Mouse (Mus musculus) E14TG2a.4 (cell line): ENCODE data around the gene Alkbh4.
"Not testable (repeated sequence)": the region's sequence is repeated elsewhere in the genome, so short reads cannot be mapped to it uniquely, and the experiment has no call there.

ENCODE experiments used
- H3K27me3 ChIP-seq: 2 replicates; pipeline ENCODE4 v1.6.1; 2014; ENCODE audit warnings: low read length, control low read depth; ENCODE audit not compliant: insufficient read depth
- H3K36me3 ChIP-seq: 2 replicates; pipeline ENCODE4 v1.6.1; 2014; ENCODE audit warnings: low read length, control low read depth; ENCODE audit not compliant: insufficient read depth
- H3K4me1 ChIP-seq: replicated peaks from 2 replicates; pipeline ENCODE4 v1.6.1; 2014; ENCODE audit warnings: low read depth, low read length, control low read depth
- H3K4me3 ChIP-seq: replicated peaks from 2 replicates; pipeline ENCODE4 v1.5.1; 2014; ENCODE audit warnings: mild to moderate bottlenecking, low read length
- H3K9me3 ChIP-seq: 2 replicates; pipeline ENCODE4 v1.6.1; 2014; ENCODE audit warnings: low read length, control low read depth
- CTCF ChIP-seq: conservative IDR thresholded peaks from 2 replicates; pipeline ENCODE4 v1.5.1; 2014; ENCODE audit warnings: low read length
- NANOG ChIP-seq: IDR thresholded peaks from 2 replicates; pipeline ENCODE4 v1.6.1; 2014; ENCODE audit warnings: borderline replicate concordance, low read length, mixed read lengths
- POU5F1 ChIP-seq: IDR thresholded peaks from 2 replicates; pipeline ENCODE4 v1.6.1; 2014; ENCODE audit warnings: low read length, borderline replicate concordance

Alkbh4 gene

GRCm38 (mm10) chr5:136102099-136102820, 33.7 kb upstream of the Alkbh4 start:
- H3K4me3 ChIP-seq: peak overlapping the region; percentile 79
- peak; percentile 92 for TF ChIP-seq NANOG
- TF ChIP-seq POU5F1: no peak
- peak; percentile 83 for TF ChIP-seq CTCF
- no peaks in the 10 kb centered on the region for H3K9me3 ChIP-seq
- H3K36me3 ChIP-seq: peaks cover 38% of the 10 kb centered on the region
- peaks cover 78% of the 10 kb centered on the region for H3K4me1 ChIP-seq
- no peaks in the 10 kb centered on the region for H3K27me3 ChIP-seq

- TF ChIP-seq CTCF (peak; percentile 99), NANOG (no peak)
- peaks cover 79% of the 10 kb centered on the region for H3K4me1 ChIP-seq
- H3K9me3 ChIP-seq: no peaks in the 10 kb centered on the region
- H3K4me3 ChIP-seq: 0 out of 2 replicates have a peak overlapping the region, but pooled peaks have one; percentile 11
- H3K27me3 ChIP-seq: no peaks in the 10 kb centered on the region
- H3K36me3 ChIP-seq: peaks cover 53% of the 10 kb centered on the region
Measured at GRCm38 (mm10) chr5:136104511-136104910, 31.4 kb upstream of the Alkbh4 start.

GRCm38 (mm10) chr5:136108486-136108885, 27.5 kb upstream of the Alkbh4 start:
- no peaks in the 10 kb centered on the region for H3K27me3 ChIP-seq
- TF ChIP-seq NANOG (no peak), CTCF (no peak), POU5F1 (no peak)
- H3K4me1 ChIP-seq: peaks cover 65% of the 10 kb centered on the region
- no peaks in the 10 kb centered on the region for H3K9me3 ChIP-seq
- H3K36me3 ChIP-seq: peaks cover 68% of the 10 kb centered on the region
- H3K4me3 ChIP-seq: no peak overlapping the region

GRCm38 (mm10) chr5:136109042-136109441, 26.9 kb upstream of the Alkbh4 start:
- H3K27me3 ChIP-seq: no peaks in the 10 kb centered on the region
- H3K4me1 ChIP-seq: peaks cover 64% of the 10 kb centered on the region
- no peak for TF ChIP-seq POU5F1
- H3K36me3 ChIP-seq: peaks cover 65% of the 10 kb centered on the region
- no peaks in the 10 kb centered on the region for H3K9me3 ChIP-seq
- 0 out of 2 replicates have a peak overlapping the region, but pooled peaks have one; percentile 5 for H3K4me3 ChIP-seq

GRCm38 (mm10) chr5:136113546-136113945, 22.4 kb upstream of the Alkbh4 start:
- H3K27me3 ChIP-seq, H3K9me3 ChIP-seq, H3K4me3 ChIP-seq: not testable (repeated sequence)
- Histone ChIP-seq H3K4me1 (peaks cover 70% of the 10 kb centered on the region), H3K36me3 (peaks cover 42% of the 10 kb centered on the region)

- Histone ChIP-seq H3K27me3 (no peaks in the 10 kb centered on the region), H3K36me3 (peaks cover 51% of the 10 kb centered on the region), H3K4me3 (peak within 1 kb of the TSS; percentile 98), H3K4me1 (peaks cover 83% of the 10 kb centered on the region), H3K9me3 (no peaks in the 10 kb centered on the region)
- TF ChIP-seq NANOG (no peak), POU5F1 (no peak), CTCF (peak; percentile 89)
Measured at GRCm38 (mm10) chr5:136115891-136116783, 19.8 kb upstream of the Alkbh4 start, which contains the start of gene Polr2j. Gene Polr2j, plus strand, starts transcription at chr5:136116631.

- H3K27me3 ChIP-seq: no peaks in the 10 kb centered on the region
- no peaks in the 10 kb centered on the region for H3K9me3 ChIP-seq
- TF ChIP-seq POU5F1 (no peak), NANOG (no peak), CTCF (no peak)
- peak overlapping the region; percentile 98 for H3K4me3 ChIP-seq
- peaks cover 51% of the 10 kb centered on the region for H3K36me3 ChIP-seq
- peaks cover 86% of the 10 kb centered on the region for H3K4me1 ChIP-seq
Measured at GRCm38 (mm10) chr5:136116784-136117112, 19.2 kb upstream of the Alkbh4 start.

- Histone ChIP-seq H3K27me3 (no peaks in the 10 kb centered on the region), H3K36me3 (peaks cover 89% of the 10 kb centered on the region), H3K9me3 (no peaks in the 10 kb centered on the region), H3K4me3 (peak overlapping the region; percentile 23; the same call in 1 of the 2 replicates), H3K4me1 (peaks cover 80% of the 10 kb centered on the region)
- TF ChIP-seq CTCF (no peak), POU5F1 (no peak), NANOG (no peak)
Measured at GRCm38 (mm10) chr5:136122165-136122564, 13.8 kb upstream of the Alkbh4 start.
